ENCODE assay signal across 8 mouse cellular contexts in the genomic region with DNA sequence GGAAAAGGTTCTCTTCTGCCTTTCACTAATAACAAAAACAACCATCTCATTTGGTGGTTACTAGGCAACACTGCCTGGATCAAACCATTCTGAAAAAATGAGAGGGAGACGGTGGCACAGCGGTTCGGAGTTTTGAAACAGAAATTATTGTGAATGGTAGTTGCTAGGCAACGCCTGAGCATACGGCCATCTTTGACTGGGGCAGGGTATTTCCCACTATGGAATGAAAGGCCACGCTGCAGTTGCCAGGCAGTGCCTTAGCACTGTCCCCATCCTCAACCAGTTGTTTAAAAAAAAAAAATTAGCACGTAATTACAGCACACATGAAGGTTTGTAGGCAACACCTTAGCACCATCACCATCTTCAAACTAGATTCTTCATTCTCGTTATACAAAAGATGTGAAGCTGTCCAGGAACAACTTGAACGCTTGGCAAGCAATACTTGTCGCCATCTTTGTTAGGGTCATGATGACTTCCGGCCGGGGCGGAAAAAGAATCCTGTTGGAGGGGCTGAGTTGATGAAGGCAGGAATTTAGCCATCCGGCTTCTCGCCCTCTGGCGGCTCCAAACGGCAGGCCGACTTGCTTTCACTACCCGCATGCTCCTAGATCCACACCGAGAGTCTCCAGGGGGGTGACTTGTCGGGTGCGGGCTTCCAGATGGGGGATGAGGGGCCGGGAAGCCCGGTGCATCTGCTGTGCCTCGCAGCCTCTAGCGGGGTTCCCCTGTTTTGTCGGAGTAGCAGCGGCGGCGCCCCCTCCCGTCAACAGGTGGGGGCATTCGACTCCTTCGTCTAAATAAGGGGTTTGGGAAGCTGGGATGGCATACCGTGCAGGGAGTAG. TPM values are rescaled to one million over a fixed set of nuclear protein-coding genes. Genes with fewer than 3 reads are reported as not detected.
DNase-seq lines count a peak whose midpoint lies in the region; ATAC-seq lines count a peak whose summit lies in the region.

Gene Fuz (plus strand): TSS at position 487 of the 842 bp plus-strand sequence.

- H3K9ac ChIP-seq in lung, embryonic 16.5 days (ENCODE audit: low read length) = peak within 1 kb of the TSS; percentile 85

- H3K4me2 ChIP-seq in lung, embryonic 16.5 days (ENCODE audit: low read depth, low read length) = peak within 1 kb of the TSS; percentile 78

- peak within 1 kb of the TSS; percentile 70 for H3K4me3 ChIP-seq in lung, embryonic 16.5 days (ENCODE audit: low read length)

- peak within 1 kb of the TSS; percentile 83 for H3K27ac ChIP-seq in lung, embryonic 16.5 days (ENCODE audit: low read length)

- no peaks in the 10 kb centered on the region for H3K27me3 ChIP-seq in lung, embryonic 16.5 days (ENCODE audit: control insufficient read depth, insufficient read depth, low read depth, low read length)

- under 1% methylated on average over 34 of the region's 34 CpGs for WGBS in lung, embryonic 16.5 days

- 0 out of 2 replicates have a peak, but pooled peaks cover 3% of the 10 kb centered on the region for H3K36me3 ChIP-seq in lung, embryonic 16.5 days (ENCODE audit: control insufficient read depth, insufficient read depth, low read length)

- DNase-seq in MEL-GATA-1-ER (ENCODE audit: extremely low read depth, low read depth) = peak; percentile 93
- DNase-seq in cerebellum, adult 8-10 months = peak; percentile 89
- DNase-seq in forelimb bud, embryonic 11.5 days (ENCODE audit: low read depth, low spot score) = peak; percentile 95
- DNase-seq in layer of hippocampus, adult 9-10 months (ENCODE audit: low spot score) = peak; percentile 90
- DNase-seq in ovary, postnatal 10 days (ENCODE audit: low spot score) = peak; percentile 75
- peak; percentile 78 to 80 for DNase-seq in thymus, postnatal 10 days (ENCODE audit: low spot score in 2 of 2)

- peaks cover 29% of the 10 kb centered on the region for H3K4me1 ChIP-seq in lung, embryonic 16.5 days (replicated peaks; ENCODE audit: control insufficient read depth, insufficient read depth, low read length)

- H3K9me3 ChIP-seq in lung, embryonic 16.5 days (ENCODE audit: control insufficient read depth, low read length) = no peaks in the 10 kb centered on the region

- ATAC-seq in hematopoietic stem cell, adult 5-6 weeks (replicated peaks in 1 of 2; ENCODE audit: insufficient read depth in 1 of 2, low FRiP score in 2 of 2, low TSS enrichment in 1 of 2, low read depth in 1 of 2, poor library complexity in 2 of 2, severe bottlenecking in 2 of 2) = peak; percentile 80 to 81
- peak; percentile 68 for ATAC-seq in lung, embryonic 16.5 days (ENCODE audit: low read depth)

RNA-seq across cellular contexts. Expression of gene Fuz, which starts in this region (rescaled TPM):
- 33.3 and 39.8 TPM in 2 replicates for total RNA-seq in hematopoietic stem cell, adult 5-6 weeks (2017)
- polyA plus RNA-seq in lung, embryonic 16.5 days (2015; fragmentation: Nextera tagmentation; extraction: Ambion mirVana) = 22.4 and 24.3 TPM in 2 replicates

Comparison
In these comparisons a context has a peak if more than half of its experiments do, and no peak if none do; other contexts are left out.
1. Peak in every context shown above with its lines: DNase-seq, ATAC-seq, H3K4me3 ChIP-seq and H3K27ac ChIP-seq.